Mouse (Mus musculus): Measurements from ENCODE around the gene Tmem116.

DNA sequence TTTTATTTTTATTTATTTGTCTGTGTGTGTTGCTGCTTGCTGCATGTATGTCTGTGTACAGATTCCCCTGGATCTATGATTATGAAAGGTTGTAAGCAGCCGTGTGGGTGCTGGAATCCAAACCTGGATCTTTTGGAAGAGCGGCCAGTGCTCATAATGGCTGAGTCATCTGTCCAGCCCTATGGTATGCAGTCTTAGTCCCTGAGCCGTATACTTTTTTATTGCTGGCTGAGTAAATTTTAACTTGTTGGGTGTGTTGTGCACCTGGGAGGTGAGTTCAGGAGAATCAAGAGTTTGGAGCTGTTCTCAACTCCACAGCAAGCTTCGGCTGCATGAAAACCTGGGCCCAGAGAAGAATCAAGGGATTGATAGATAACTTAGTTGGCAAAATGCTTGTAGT is 40.7 kb upstream of the Tmem116 start:
- TF ChIP-seq CTCF (IDR thresholded peaks at IDR 0.05; ENCODE audit: control insufficient read depth, insufficient read depth, insufficient read length) (no peak), MYOD1 (IDR thresholded peaks at IDR 0.05; ENCODE audit: control insufficient read depth, insufficient read length, low read depth) (no peak), CEBPB (IDR thresholded peaks at IDR 0.05; ENCODE audit: low read depth) (no peak), USF1 (IDR thresholded peaks at IDR 0.05; ENCODE audit: low read depth) (no peak), MYOG (IDR thresholded peaks at IDR 0.05; ENCODE audit: control insufficient read depth, extremely low read depth, insufficient read length) (no peak), FOSL1 (IDR thresholded peaks at IDR 0.05; ENCODE audit: insufficient read depth, low read length, poor library complexity, severe bottlenecking) (no peak), MAX (IDR thresholded peaks at IDR 0.05) (no peak)
